Mouse (Mus musculus) stomach, embryonic 14.5 days (tissue): Measurements from ENCODE around the gene Fam117a. TPM values are rescaled to one million over a fixed set of nuclear protein-coding genes. Genes with fewer than 3 reads are reported as not detected.

ENCODE experiments used
- ATAC-seq: fragments of 200-750 bp; cut with Nextera tagmentation; 2 replicates; pipeline ENCODE4 v1.8.0; 2017; ENCODE audit warnings: low read depth, moderate TSS enrichment; ENCODE audit not compliant: insufficient number of reproducible peaks, insufficient read depth, low FRiP score
- H3K27ac ChIP-seq: fragments of 300-500 bp; sonication (generic); 2 replicates; pipeline ENCODE4 v1.5.1; 2014; ENCODE audit warnings: mild to moderate bottlenecking, low read length, moderate library complexity, mixed read lengths
- H3K27me3 ChIP-seq: fragments of 300-500 bp; sonication (generic); 2 replicates; pipeline ENCODE4 v1.6.1; 2014; ENCODE audit warnings: low read length, control low read depth, mixed read lengths; ENCODE audit not compliant: control insufficient read depth, insufficient read depth
- H3K36me3 ChIP-seq: fragments of 300-500 bp; sonication (generic); 2 replicates; pipeline ENCODE4 v1.6.1; 2014; ENCODE audit warnings: mild to moderate bottlenecking, control low read depth, low read length, moderate library complexity, mixed read lengths; ENCODE audit not compliant: control insufficient read depth, insufficient read depth
- H3K4me1 ChIP-seq: fragments of 300-500 bp; sonication (generic); 2 replicates; pipeline ENCODE4 v1.6.1; 2014; ENCODE audit warnings: low read length, control low read depth, mixed read lengths; ENCODE audit not compliant: control insufficient read depth, insufficient read depth
- H3K4me2 ChIP-seq: fragments of 300-500 bp; sonication (generic); replicated peaks from 2 replicates; pipeline ENCODE4 v1.6.1; 2014; ENCODE audit warnings: low read depth, low read length, control low read depth
- H3K4me3 ChIP-seq: fragments of 300-500 bp; sonication (generic); 2 replicates; pipeline ENCODE4 v1.5.1; 2014; ENCODE audit warnings: low read depth, low read length, control low read depth
- H3K9ac ChIP-seq: fragments of 300-500 bp; sonication (generic); replicated peaks from 2 replicates; pipeline ENCODE4 v1.6.1; 2014; ENCODE audit warnings: low read depth, mild to moderate bottlenecking, control low read depth, low read length, moderate library complexity, mixed read lengths
- H3K9me3 ChIP-seq: fragments of 300-500 bp; sonication (generic); 2 replicates; pipeline ENCODE4 v1.6.1; 2016; ENCODE audit warnings: low read depth, low read length, control low read depth; ENCODE audit not compliant: control insufficient read depth
- WGBS: fragments of 180-500 bp; shearing (Covaris S2); extraction: QIAGEN DNeasy Blood & Tissue Kit; methylation state at CpG from one replicate; pipeline ENCODE4 v1.1.7; 2014; 5-methylcytosine and 5-hydroxymethylcytosine counted together
- polyA plus RNA-seq: library from polyadenylated mRNA; unstranded; fragments of >200 nt; fragmentation: Nextera tagmentation; extraction: Ambion mirVana; gene quantifications from 2 replicates; pipeline ENCODE4 v1.2.1, GENCODE M21; 2014

The Fam117a gene
- polyA plus RNA-seq, 1 experiment from 2014 or later, result 15.7 TPM

- 64% methylated on average over 11 of the region's 11 CpGs for WGBS
- no peak for ATAC-seq
- Histone ChIP-seq H3K36me3 (peaks cover 26% of the 10 kb centered on the region), H3K27me3 (no peaks in the 10 kb centered on the region), H3K27ac (peak overlapping the region; percentile 49; the same call in 1 of the 2 replicates), H3K4me3 (no peak overlapping the region), H3K9me3 (no peaks in the 10 kb centered on the region), H3K9ac (no peak overlapping the region), H3K4me1 (peaks cover 4% of the 10 kb centered on the region; the same call in 1 of the 2 replicates), H3K4me2 (no peak overlapping the region)
These were observed 56.1 kb downstream of the Fam117a start for GRCm38 (mm10) chr11:95392708-95393499.

- Histone ChIP-seq H3K36me3 (peaks cover 21% of the 10 kb centered on the region), H3K4me3 (no peak overlapping the region), H3K9ac (no peak overlapping the region), H3K4me2 (no peak overlapping the region), H3K4me1 (peaks cover 4% of the 10 kb centered on the region; the same call in 1 of the 2 replicates), H3K27ac (peak overlapping the region; percentile 49; the same call in 1 of the 2 replicates), H3K27me3 (no peaks in the 10 kb centered on the region), H3K9me3 (no peaks in the 10 kb centered on the region)
- ATAC-seq, result no peak
- 29% methylated on average over 5 of the region's 5 CpGs for WGBS
These were observed 56.6 kb downstream of the Fam117a start for GRCm38 (mm10) chr11:95393500-95393816.

GRCm38 (mm10) chr11:95394112-95394511 is 57.3 kb downstream of the Fam117a start:
- no peak overlapping the region for H3K9ac ChIP-seq
- WGBS, result 48% methylated on average over 5 of the region's 5 CpGs
- H3K4me3 ChIP-seq, result no peak overlapping the region
- H3K4me1 ChIP-seq, result peaks cover 4% of the 10 kb centered on the region; the same call in 1 of the 2 replicates
- no peak for ATAC-seq
- no peak overlapping the region; the same call in 1 of the 2 replicates for H3K27ac ChIP-seq
- H3K9me3 ChIP-seq, result no peaks in the 10 kb centered on the region
- H3K4me2 ChIP-seq, result no peak overlapping the region
- H3K36me3 ChIP-seq, result peaks cover 16% of the 10 kb centered on the region
- H3K27me3 ChIP-seq, result no peaks in the 10 kb centered on the region

GRCm38 (mm10) chr11:95396548-95396947 is 59.7 kb downstream of the Fam117a start:
- WGBS, result 58% methylated on average over 1 of the region's 1 CpGs
- H3K4me2 ChIP-seq, result no peak overlapping the region
- no peak overlapping the region for H3K27ac ChIP-seq
- H3K9ac ChIP-seq, result no peak overlapping the region
- no peaks in the 10 kb centered on the region for H3K27me3 ChIP-seq
- peaks cover 4% of the 10 kb centered on the region; the same call in 1 of the 2 replicates for H3K4me1 ChIP-seq
- H3K36me3 ChIP-seq, result no peaks in the 10 kb centered on the region
- no peaks in the 10 kb centered on the region for H3K9me3 ChIP-seq
- no peak for ATAC-seq
- H3K4me3 ChIP-seq, result no peak overlapping the region

DNA sequence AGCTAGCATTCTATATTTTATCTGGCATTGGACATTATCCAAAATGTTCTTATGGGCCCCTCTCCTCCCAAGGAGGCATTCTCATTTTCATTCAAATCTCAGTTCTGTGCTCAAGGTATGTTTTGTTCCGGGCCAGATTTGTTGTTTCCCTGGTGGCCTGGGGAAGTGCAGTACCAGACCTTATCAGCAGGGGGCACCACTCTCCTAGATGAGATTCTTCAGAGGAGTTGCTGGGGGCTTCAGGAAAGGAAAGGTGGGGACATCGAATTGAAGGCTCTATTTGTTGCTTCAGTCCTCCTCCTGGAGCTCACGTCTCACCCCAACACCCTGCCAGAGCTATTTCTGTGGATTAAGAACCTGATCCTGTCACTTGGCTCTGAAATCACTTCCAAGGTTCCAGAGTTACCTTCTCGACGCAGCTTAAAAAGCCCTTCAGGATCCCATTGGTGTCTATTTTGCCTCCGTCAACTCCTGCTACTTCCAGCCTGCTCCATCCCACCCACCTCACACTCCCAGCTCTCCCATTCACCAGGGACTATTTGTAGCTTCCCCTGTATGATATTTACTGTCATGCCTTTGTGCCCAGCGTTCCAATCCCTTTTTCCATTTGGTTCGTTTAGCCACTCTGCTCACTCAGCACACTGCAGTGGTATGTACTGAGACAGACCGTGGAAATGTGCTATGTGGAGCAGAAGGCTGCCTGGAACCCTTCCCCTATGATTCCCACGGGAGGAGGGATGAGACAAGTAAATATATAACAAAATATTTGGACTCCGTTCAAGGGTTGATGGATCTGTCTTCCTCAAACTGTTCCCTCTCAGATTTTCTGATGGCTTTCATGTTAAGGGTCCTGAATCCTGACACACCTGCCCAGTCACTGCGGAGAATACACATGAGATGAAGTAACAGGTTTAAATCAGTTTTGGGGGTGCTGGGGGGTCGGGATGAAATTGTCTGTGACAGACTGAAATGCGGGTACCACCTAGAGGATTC is 61.3 kb downstream of the Fam117a start:
- ATAC-seq, result no peak
- H3K9me3 ChIP-seq, result no peaks in the 10 kb centered on the region
- WGBS, result 51% methylated on average over 14 of the region's 14 CpGs
- H3K4me1 ChIP-seq, result peaks cover 3% of the 10 kb centered on the region; the same call in 1 of the 2 replicates
- H3K9ac ChIP-seq, result no peak overlapping the region
- no peaks in the 10 kb centered on the region for H3K27me3 ChIP-seq
- H3K27ac ChIP-seq, result no peak overlapping the region
- no peaks in the 10 kb centered on the region for H3K36me3 ChIP-seq
- no peak overlapping the region for H3K4me3 ChIP-seq
- no peak overlapping the region for H3K4me2 ChIP-seq

GRCm38 (mm10) chr11:95399520-95400020 is 62.8 kb downstream of the Fam117a start:
- Histone ChIP-seq H3K4me2 (no peak overlapping the region), H3K27ac (no peak overlapping the region), H3K4me1 (peaks cover 3% of the 10 kb centered on the region; the same call in 1 of the 2 replicates), H3K27me3 (no peaks in the 10 kb centered on the region), H3K9ac (no peak overlapping the region), H3K9me3 (no peaks in the 10 kb centered on the region), H3K36me3 (no peaks in the 10 kb centered on the region), H3K4me3 (no peak overlapping the region)
- no peak for ATAC-seq
- WGBS, result 63% methylated on average over 13 of the region's 13 CpGs

DNA sequence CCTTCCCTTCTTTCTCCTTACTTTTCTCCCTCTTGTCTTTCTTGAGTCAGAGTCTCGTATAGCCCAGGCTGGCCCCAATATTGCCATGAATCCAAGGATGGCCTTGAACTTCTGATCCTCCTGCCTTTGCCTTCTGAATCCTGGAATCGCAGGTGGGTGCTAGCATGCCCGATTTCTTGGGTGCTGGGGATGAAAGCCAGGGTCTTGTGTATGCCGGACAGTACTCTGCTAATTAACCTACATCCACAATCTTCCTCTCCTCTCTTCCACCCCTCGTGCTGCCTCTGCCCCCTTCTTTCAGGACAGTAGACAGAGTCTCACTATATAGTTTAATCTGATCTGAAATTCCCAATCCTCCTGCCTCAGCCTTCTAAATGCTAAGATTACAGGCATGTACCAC is 64.8 kb downstream of the Fam117a start:
- Histone ChIP-seq H3K9me3 (no peaks in the 10 kb centered on the region), H3K27me3 (no peaks in the 10 kb centered on the region), H3K4me3 (no peak overlapping the region), H3K9ac (no peak overlapping the region), H3K36me3 (no peaks in the 10 kb centered on the region), H3K4me2 (no peak overlapping the region), H3K4me1 (peaks cover 3% of the 10 kb centered on the region; the same call in 1 of the 2 replicates), H3K27ac (no peak overlapping the region)
- no peak for ATAC-seq
- WGBS, result 86% methylated on average over 5 of the region's 5 CpGs

DNA sequence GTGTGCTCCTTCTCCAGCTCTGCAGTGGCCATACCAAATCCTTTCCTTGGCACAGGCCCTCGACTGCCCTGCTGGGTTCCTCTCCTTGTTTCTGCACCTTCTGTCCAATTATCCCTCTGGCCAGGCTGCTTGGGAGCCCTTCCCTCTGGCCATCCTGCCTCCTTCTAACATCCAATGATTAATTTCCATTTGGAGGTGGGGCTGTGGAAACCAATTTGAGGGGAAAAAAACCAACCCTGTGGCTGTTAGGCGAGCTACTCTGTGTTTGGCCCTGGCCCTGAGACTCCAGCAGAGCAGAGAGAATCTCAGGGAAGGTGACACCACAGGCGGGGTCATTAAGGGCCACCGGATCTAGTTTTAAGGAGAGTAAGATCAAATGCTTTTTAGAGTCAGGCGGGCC is 65.4 kb downstream of the Fam117a start:
- Histone ChIP-seq H3K27me3 (no peaks in the 10 kb centered on the region), H3K9ac (no peak overlapping the region), H3K4me1 (peaks cover 3% of the 10 kb centered on the region; the same call in 1 of the 2 replicates), H3K9me3 (no peaks in the 10 kb centered on the region), H3K27ac (no peak overlapping the region), H3K36me3 (no peaks in the 10 kb centered on the region), H3K4me2 (no peak overlapping the region), H3K4me3 (no peak overlapping the region)
- WGBS, result 26% methylated on average over 5 of the region's 5 CpGs
- ATAC-seq, result no peak
